Mouse (Mus musculus) brain, embryonic 14.5 days (tissue): ENCODE results near the gene Stambpl1.

ENCODE experiments used
- CTCF ChIP-seq: fragments of 200-500 bp; IDR thresholded peaks from 2 replicates; pipeline ENCODE4 v1.5.1; 2012; ENCODE audit warnings: inconsistent platforms, mild to moderate bottlenecking, moderate library complexity, borderline replicate concordance; ENCODE audit not compliant: insufficient read depth, insufficient read length; ENCODE audit errors: extremely low read depth
- POLR2A ChIP-seq: fragments of 200-500 bp; IDR thresholded peaks from 2 replicates; pipeline ENCODE4 v1.6.1; 2012; ENCODE audit warnings: mild to moderate bottlenecking, inconsistent platforms, borderline replicate concordance; ENCODE audit not compliant: poor library complexity, insufficient read depth, insufficient read length, severe bottlenecking; ENCODE audit errors: extremely low read depth

GRCm38 (mm10) chr19:34198066-34198465, 6.0 kb downstream of the Stambpl1 start:
- TF ChIP-seq CTCF (no peak), POLR2A (no peak)
